Comparison of ENCODE assay signal across 10 mouse cellular contexts in the genomic region with DNA sequence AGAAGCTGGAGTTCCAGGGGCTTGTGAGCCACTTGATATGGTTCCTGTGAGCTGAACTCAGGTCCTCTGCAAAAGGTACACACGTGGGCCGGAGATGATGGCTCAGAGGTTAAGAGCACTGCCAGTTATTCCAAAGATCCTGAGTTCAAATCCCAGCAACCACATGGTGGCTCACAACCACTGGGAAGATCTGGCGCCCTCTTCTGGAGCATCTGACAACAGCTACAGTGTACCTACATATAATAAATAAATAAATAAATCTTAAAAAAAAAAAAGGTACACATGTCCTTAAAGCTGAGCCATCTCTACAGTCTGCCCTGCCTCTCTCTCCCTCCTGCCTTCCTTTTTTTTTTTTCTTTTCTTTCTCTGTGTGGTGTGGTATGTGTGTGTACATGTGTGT. TPM values are rescaled to one million over a fixed set of nuclear protein-coding genes. Genes with fewer than 3 reads are reported as not detected.
DNase-seq lines count a peak whose midpoint lies in the region; ATAC-seq and TF ChIP-seq lines count a peak whose summit lies in the region.
"Had no signal": no experiment of that assay in that cellular context is flagged by ENCODE, and none has a peak within 500 bp of the region (broad histone marks: within the 10 kb centered on the region; RNA-seq: fewer than 3 reads in every experiment).

No protein-coding gene starts in this region.

- H3K4me2 ChIP-seq in heart, embryonic 11.5 days, result no peak overlapping the region

- H3K9me3 ChIP-seq in heart, embryonic 11.5 days (replicated peaks; ENCODE audit: control insufficient read depth, low read length), result no peaks in the 10 kb centered on the region
- H3K9me3 ChIP-seq: megakaryocyte, embryonic 14.5 days had no signal

- no peak overlapping the region for H3K27ac ChIP-seq in heart, embryonic 11.5 days (ENCODE audit: low read depth, low read length)

- 68% methylated on average over 3 of the region's 3 CpGs for WGBS in heart, embryonic 11.5 days (ENCODE audit: insufficient replicate concordance)
- WGBS in lung, adult 2 months, result 77% methylated on average over 3 of the region's 3 CpGs

- no peak for TF ChIP-seq CTCF in lung, adult 2 months (IDR thresholded peaks at IDR 0.05; ENCODE audit: insufficient read depth, low read length)
- peak; percentile 70 for TF ChIP-seq CTCF in Patski (IDR thresholded peaks at IDR 0.05)

- ATAC-seq in heart, embryonic 11.5 days (replicated peaks; ENCODE audit: insufficient number of reproducible peaks, low FRiP score, low TSS enrichment), result no peak
- ATAC-seq in Patski, result no peak

- DNase-seq in heart, postnatal 4 days, result peak; percentile 27
- peak; percentile 19 for DNase-seq in lung, postnatal 36 days
- no peak for DNase-seq in lung, adult 2 months
- no peak for DNase-seq in Patski (ENCODE audit: low read depth, low spot score)
- peak; percentile 34 for DNase-seq in retina, postnatal 1 day
- DNase-seq in spleen, postnatal 10 days (ENCODE audit: low spot score in 2 of 2), result no peak

- H3K4me3 ChIP-seq in heart, embryonic 11.5 days (ENCODE audit: low read depth, low read length), result no peak overlapping the region
- H3K4me3 ChIP-seq in lung, adult 2 months (replicated peaks; ENCODE audit: extremely low read depth, low read depth, low read length), result no peak overlapping the region
- H3K4me3 ChIP-seq: megakaryocyte, embryonic 14.5 days had no signal

- H3K36me3 ChIP-seq in heart, embryonic 11.5 days (ENCODE audit: control insufficient read depth, insufficient read depth, low read length), result no peaks in the 10 kb centered on the region

- TF ChIP-seq POLR2A in lung, adult 2 months (IDR thresholded peaks at IDR 0.05; ENCODE audit: borderline replicate concordance, extremely low read depth, low read depth, low read length), result no peak

- in situ Hi-C loops in Patski (cut with MboI; ENCODE audit: low pct_unique_long_range_greater_than_20kb), result no loop called here

- H3K27me3 ChIP-seq in heart, embryonic 11.5 days (ENCODE audit: control insufficient read depth, insufficient read depth, low read length), result no peaks in the 10 kb centered on the region
- H3K27me3 ChIP-seq in Patski, result no peaks in the 10 kb centered on the region

- CTCF ChIA-PET in Patski (lab: Charles Lee), result interaction anchor here (1.9 to 2.7 kb wide), 2 partner anchors 81 to 166 kb away, joined by 4 to 10 read pairs; no protein-coding TSS in a partner anchor

- POLR2A ChIA-PET in Patski (lab: Charles Lee), result interaction anchor here (0.6 to 0.8 kb wide), 2 partner anchors 48 to 166 kb away, joined by 3 read pairs; a partner anchor contains a TSS

- peaks cover under 1% of the 10 kb centered on the region; the same call in 1 of the 2 replicates for H3K4me1 ChIP-seq in heart, embryonic 11.5 days (ENCODE audit: control insufficient read depth, insufficient read depth, low read length)
- peaks cover 2% of the 10 kb centered on the region for H3K4me1 ChIP-seq in lung, adult 2 months (ENCODE audit: control insufficient read depth, insufficient read depth, low read length)

- H3K9ac ChIP-seq in heart, embryonic 11.5 days (ENCODE audit: low read depth, low read length), result no peak overlapping the region

RNA-seq across cellular contexts. Expression of a gene that starts 10.7 kb away (rescaled TPM):
- total RNA-seq in heart, postnatal 4 days (2021), result under 1 TPM; 0.09 to 0.33 TPM
- 0.96 and 1.1 TPM in 2 replicates for polyA plus RNA-seq in heart, embryonic 11.5 days (2014; fragmentation: Nextera tagmentation; extraction: Ambion mirVana)
- not detected in 2 replicates for polyA plus RNA-seq in lung, adult 2 months (2012; rRNA removed)
- polyA plus RNA-seq in Patski (2021), result 0.09 TPM
- total RNA-seq: hematopoietic stem cell, adult 5-6 weeks; left cerebral cortex, postnatal 36 days had no signal

RNA-seq across cellular contexts. Expression of a gene that starts 44.7 kb away (rescaled TPM):
- 10 to 100 TPM; 21.8 to 23.2 TPM for total RNA-seq in heart, postnatal 4 days (2021)
- polyA plus RNA-seq in heart, embryonic 11.5 days (2014; fragmentation: Nextera tagmentation; extraction: Ambion mirVana), result 39.5 and 41.8 TPM in 2 replicates
- 4.3 and 5.0 TPM in 2 replicates for polyA plus RNA-seq in lung, adult 2 months (2012; rRNA removed)
- 41.4 TPM for polyA plus RNA-seq in Patski (2021)

RNA-seq across cellular contexts. Expression of a gene that starts 48.6 kb away (rescaled TPM):
- total RNA-seq in heart, postnatal 4 days (2021), result 10 to 100 TPM; 21.9 TPM
- 23.9 and 25.0 TPM in 2 replicates for polyA plus RNA-seq in heart, embryonic 11.5 days (2014; fragmentation: Nextera tagmentation; extraction: Ambion mirVana)
- polyA plus RNA-seq in lung, adult 2 months (2012; rRNA removed), result 45.5 and 50.9 TPM in 2 replicates
- polyA plus RNA-seq in Patski (2021), result 16.9 TPM
- total RNA-seq: hematopoietic stem cell, adult 5-6 weeks had no signal

Comparison
In these comparisons a context has a peak if more than half of its experiments do, and no peak if none do; other contexts are left out.
1. DNase-seq: peak in heart, postnatal 4 days (single experiment), lung, postnatal 36 days (single experiment) and retina, postnatal 1 day (single experiment); none in lung, adult 2 months (single experiment), Patski (single experiment) and spleen, postnatal 10 days (0 of 2).